In the genomic region with DNA sequence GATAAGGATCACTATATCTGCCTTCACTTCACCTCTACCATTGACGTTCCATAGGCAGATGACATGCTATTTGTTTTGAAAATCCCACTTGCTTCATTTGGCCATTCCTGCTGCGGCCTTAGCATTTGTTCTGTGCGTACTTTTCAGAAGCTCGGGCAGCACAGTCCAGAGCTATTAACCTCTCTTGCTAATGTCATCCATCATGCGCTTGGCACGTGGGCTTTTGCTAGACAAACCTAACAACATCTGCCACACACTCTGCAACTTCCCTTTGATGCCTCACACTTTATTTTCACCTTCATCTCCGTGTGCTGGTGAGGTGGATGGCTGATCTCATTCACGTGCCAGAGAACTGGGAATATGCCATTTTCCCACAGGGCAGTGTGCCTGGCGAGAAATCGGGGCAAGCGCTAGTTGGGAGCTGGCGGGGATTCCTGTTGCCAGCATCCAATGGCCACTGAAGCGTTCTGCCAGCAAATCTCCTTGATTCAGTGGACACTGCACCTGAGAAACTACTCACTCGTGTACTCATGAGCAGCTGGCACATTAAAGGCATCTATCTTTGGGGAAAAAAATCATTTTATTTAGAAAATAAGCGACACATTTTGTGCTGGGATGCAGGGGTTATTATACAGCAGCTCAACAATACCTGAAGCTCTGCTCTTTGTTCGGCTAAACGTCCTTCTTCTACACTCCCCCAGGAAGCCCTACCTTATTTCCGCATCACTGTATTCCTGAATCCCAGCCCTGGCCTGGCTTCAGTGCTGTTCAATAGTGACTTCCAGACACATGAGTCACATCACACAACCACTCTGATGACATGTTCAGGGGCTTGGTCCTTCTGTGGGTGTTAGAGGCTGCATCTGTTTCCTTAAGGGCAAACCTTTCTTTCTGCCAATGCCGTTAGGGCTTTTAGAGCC, we compare ENCODE assay signal across 14 mouse cellular contexts.
DNase-seq lines count a peak whose midpoint lies in the region; ATAC-seq and TF ChIP-seq lines count a peak whose summit lies in the region.
"Had no signal": no experiment of that assay in that cellular context is flagged by ENCODE, and none has a peak within 500 bp of the region (broad histone marks: within the 10 kb centered on the region; RNA-seq: fewer than 3 reads in every experiment).

No protein-coding gene starts in this region.

- DNase-seq in layer of hippocampus, postnatal 10 days (ENCODE audit: low spot score in 2 of 2), result peak; percentile 56 to 59
- no peak for DNase-seq in layer of hippocampus, adult 8-10 months (ENCODE audit: low spot score in 2 of 2)
- peak; percentile 50 for DNase-seq in cerebellum, adult 11-12 months
- DNase-seq in embryo, embryonic 11 days, result peak; percentile 22
- peak; percentile 77 for DNase-seq in hindbrain, postnatal 0 days (ENCODE audit: low spot score)
- no peak for DNase-seq in urinary bladder, postnatal 25 days (ENCODE audit: low spot score)
- DNase-seq: gastrocnemius, adult 2 months; kidney, postnatal 25 days; lung, postnatal 4 days had no signal

- H3K27ac ChIP-seq in hindbrain, postnatal 0 days, result peak overlapping the region; percentile 27; the same call in 1 of the 2 replicates
- H3K27ac ChIP-seq: gastrocnemius, adult 2 months; left cerebral cortex, adult 2 months; liver, embryonic 14.5 days had no signal

- WGBS in hindbrain, postnatal 0 days, result 37% methylated on average over 19 of the region's 19 CpGs

- peak; percentile 55; the same call in 1 of the 2 replicates for ATAC-seq in hindbrain, postnatal 0 days
- no peak for ATAC-seq in megakaryocyte progenitor cell, adult 5-6 weeks (replicated peaks; ENCODE audit: poor library complexity)
- ATAC-seq in monocyte, adult 5-6 weeks (replicated peaks; ENCODE audit: insufficient number of reproducible peaks, low FRiP score, low TSS enrichment, poor library complexity, severe bottlenecking), result no peak
- ATAC-seq: inflammation-experienced regulatory T-cells, adult 6 months had no signal

- H3K27me3 ChIP-seq in hindbrain, postnatal 0 days (ENCODE audit: insufficient read depth, low read length), result no peaks in the 10 kb centered on the region

- H3K4me3 ChIP-seq in hindbrain, postnatal 0 days (ENCODE audit: low read length), result no peak overlapping the region
- H3K4me3 ChIP-seq: gastrocnemius, adult 2 months; left cerebral cortex, adult 2 months had no signal

- peak overlapping the region; percentile 29 for H3K4me2 ChIP-seq in hindbrain, postnatal 0 days (ENCODE audit: low read depth, low read length)

- no peaks in the 10 kb centered on the region for H3K4me1 ChIP-seq in hindbrain, postnatal 0 days (ENCODE audit: insufficient read depth, low read length)

- H3K9ac ChIP-seq in hindbrain, postnatal 0 days (replicated peaks; ENCODE audit: low read length), result no peak overlapping the region
- H3K9ac ChIP-seq: liver, embryonic 14.5 days had no signal

- no peak for TF ChIP-seq CTCF in hindbrain, postnatal 0 days (IDR thresholded peaks at IDR 0.05; ENCODE audit: low read depth)

- H3K9me3 ChIP-seq in hindbrain, postnatal 0 days (ENCODE audit: low read length), result no peaks in the 10 kb centered on the region

- H3K36me3 ChIP-seq in hindbrain, postnatal 0 days (ENCODE audit: insufficient read depth, low read length), result no peaks in the 10 kb centered on the region

Comparison
In these comparisons a context has a peak if more than half of its experiments do, and no peak if none do; other contexts are left out.
1. DNase-seq: peak in layer of hippocampus, postnatal 10 days (2 of 2), cerebellum, adult 11-12 months (single experiment), embryo, embryonic 11 days (single experiment) and hindbrain, postnatal 0 days (single experiment); none in layer of hippocampus, adult 8-10 months (0 of 2) and urinary bladder, postnatal 25 days (single experiment).